Mouse (Mus musculus): ENCODE measurements around the gene Rbfox2.
A peak's percentile ranks its signal among the peaks of the same experiment; 100 is the strongest.

GRCm38 (mm10) chr15:77220137-77220536, 86.7 kb downstream of the Rbfox2 start:
- peak; percentile 47 for TF ChIP-seq CTCF (IDR thresholded peaks at IDR 0.05; ENCODE audit: low read depth)
- TF ChIP-seq EP300 (IDR thresholded peaks at IDR 0.05; ENCODE audit: low read depth), result no peak

Measured in liver, embryonic 14.5 days (tissue).